Mouse (Mus musculus) liver, adult 2 months (tissue): ENCODE results near the gene Ms4a6c. TPM values are rescaled to one million over a fixed set of nuclear protein-coding genes. Genes with fewer than 3 reads are reported as not detected.

Experiments used
- DNase-seq: peaks from one replicate; pipeline ENCODE4 v3.0.0-alpha.2; 2011; ENCODE audit warnings: low read depth, low spot score; ENCODE audit errors: extremely low read depth
- H3K27ac ChIP-seq: fragments of 200-500 bp; replicated peaks from 2 replicates; pipeline ENCODE4 v1.5.1; 2012; ENCODE audit warnings: low read depth, mild to moderate bottlenecking, control low read depth, inconsistent platforms, low read length; ENCODE audit not compliant: insufficient read depth
- H3K27me3 ChIP-seq: fragments of 200-500 bp; 2 replicates; pipeline ENCODE4 v1.6.1; 2012; ENCODE audit warnings: mild to moderate bottlenecking, moderate library complexity, low read length, inconsistent platforms; ENCODE audit not compliant: control insufficient read depth, insufficient read depth
- H3K36me3 ChIP-seq: fragments of 200-500 bp; 2 replicates; pipeline ENCODE4 v1.6.1; 2012; ENCODE audit warnings: low read length, inconsistent platforms; ENCODE audit not compliant: control insufficient read depth, insufficient read depth
- H3K4me1 ChIP-seq: fragments of 200-500 bp; 2 replicates; pipeline ENCODE4 v1.6.1; 2011; ENCODE audit warnings: low read length; ENCODE audit not compliant: control insufficient read depth, insufficient read depth
- H3K4me3 ChIP-seq: fragments of 200-500 bp; 2 replicates; pipeline ENCODE4 v1.5.1; 2011; ENCODE audit warnings: low read depth, mild to moderate bottlenecking, control low read depth, low read length, moderate library complexity; ENCODE audit not compliant: insufficient read depth
- H3K79me2 ChIP-seq: fragments of 200-500 bp; 2 replicates; pipeline ENCODE4 v1.6.1; 2012; ENCODE audit warnings: inconsistent platforms, mild to moderate bottlenecking, low read length, moderate library complexity; ENCODE audit not compliant: control insufficient read depth, insufficient read depth
- H3K9ac ChIP-seq: fragments of 200-500 bp; 2 replicates; pipeline ENCODE4 v1.6.1; 2012; ENCODE audit warnings: low read depth, mild to moderate bottlenecking, control low read depth, inconsistent platforms, low read length
- CTCF ChIP-seq: fragments of 200-500 bp; IDR thresholded peaks from 2 replicates; pipeline ENCODE4 v1.5.1; 2011; ENCODE audit warnings: low read depth, low read length, control low read depth
- POLR2A ChIP-seq: fragments of 200-500 bp; IDR thresholded peaks from 2 replicates; pipeline ENCODE4 v1.6.1; 2011; ENCODE audit warnings: low read length, control low read depth; ENCODE audit not compliant: insufficient read depth; ENCODE audit errors: extremely low read depth
- WGBS: fragments of 180-500 bp; shearing (Covaris S2); methylation state at CpG from one replicate; pipeline ENCODE4 v1.1.7; 2018; 5-methylcytosine and 5-hydroxymethylcytosine counted together
- polyA plus RNA-seq: library from polyadenylated mRNA; depleted of rRNA; stranded (reverse); fragments of >200 nt; gene quantifications from 2 replicates; pipeline ENCODE4 v1.2.3, GENCODE M21; 2012
- total RNA-seq: library from RNA; depleted of rRNA; stranded (reverse); fragments of >200 nt; gene quantifications from 2 replicates; pipeline ENCODE4 v1.2.3, GENCODE M21; 2014

The Ms4a6c gene
- total and polyA plus RNA-seq, 2 experiments = 1.8 to 6.6 TPM

DNA sequence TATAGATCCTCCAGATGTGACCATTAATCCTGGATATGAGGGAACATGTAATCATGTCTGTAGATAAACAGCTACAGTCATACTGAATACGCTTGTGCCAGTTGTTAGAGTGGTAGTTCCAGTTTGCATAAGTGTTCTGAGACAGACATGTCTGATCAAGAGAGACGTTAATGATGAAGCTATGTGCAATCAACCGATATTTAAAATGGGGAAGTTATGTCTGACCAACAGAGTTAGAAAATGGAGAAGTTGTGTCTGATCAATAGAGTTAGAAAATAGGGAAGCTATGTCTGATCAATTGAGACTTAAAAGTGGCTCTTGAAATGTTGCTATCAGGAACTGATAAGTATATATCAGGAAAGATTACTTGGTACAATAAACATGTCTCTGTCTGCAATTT lies 16.1 kb downstream of the Ms4a6c start:
- Histone ChIP-seq H3K36me3 (no peaks in the 10 kb centered on the region), H3K9ac (no peak overlapping the region), H3K27ac (no peak overlapping the region), H3K79me2 (no peaks in the 10 kb centered on the region), H3K27me3 (no peaks in the 10 kb centered on the region), H3K4me3 (no peak overlapping the region), H3K4me1 (no peaks in the 10 kb centered on the region)
- WGBS = 83% methylated on average over 3 of the region's 3 CpGs
- DNase-seq = no peak
- TF ChIP-seq POLR2A (no peak), CTCF (no peak)

DNA sequence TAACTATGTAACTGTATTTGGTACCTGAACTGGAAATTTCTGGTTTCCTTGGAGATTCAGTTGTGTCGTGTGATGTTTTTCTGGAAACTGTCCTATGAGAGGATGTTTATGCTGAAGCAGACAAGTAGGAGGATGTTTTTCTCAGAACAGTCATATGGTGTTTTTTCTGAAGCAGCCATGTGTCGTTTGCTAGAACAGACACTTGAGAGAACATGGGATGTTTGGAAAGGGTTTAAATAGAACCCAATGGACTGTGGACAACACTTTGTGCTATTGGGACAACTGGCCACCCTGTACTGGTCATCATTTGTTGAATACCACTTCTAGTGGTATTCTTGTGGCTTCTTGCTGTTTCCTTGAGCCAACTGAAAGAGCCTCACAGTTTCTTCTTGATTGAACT lies 16.6 kb downstream of the Ms4a6c start, which contains the start of gene Gm8369:
Gm8369 (plus strand) TSS at position 193 of the 400 bp plus-strand sequence.
- H3K4me1 ChIP-seq = no peaks in the 10 kb centered on the region
- H3K27ac ChIP-seq = no peak within 1 kb of the TSS
- no peaks in the 10 kb centered on the region for H3K36me3 ChIP-seq
- WGBS = 82% methylated on average over 2 of the region's 2 CpGs
- TF ChIP-seq POLR2A = no peak
- no peak for TF ChIP-seq CTCF
- H3K27me3 ChIP-seq = no peaks in the 10 kb centered on the region
- no peak within 1 kb of the TSS for H3K9ac ChIP-seq
- H3K79me2 ChIP-seq = no peaks in the 10 kb centered on the region
- DNase-seq = no peak
- H3K4me3 ChIP-seq = no peak within 1 kb of the TSS

DNA sequence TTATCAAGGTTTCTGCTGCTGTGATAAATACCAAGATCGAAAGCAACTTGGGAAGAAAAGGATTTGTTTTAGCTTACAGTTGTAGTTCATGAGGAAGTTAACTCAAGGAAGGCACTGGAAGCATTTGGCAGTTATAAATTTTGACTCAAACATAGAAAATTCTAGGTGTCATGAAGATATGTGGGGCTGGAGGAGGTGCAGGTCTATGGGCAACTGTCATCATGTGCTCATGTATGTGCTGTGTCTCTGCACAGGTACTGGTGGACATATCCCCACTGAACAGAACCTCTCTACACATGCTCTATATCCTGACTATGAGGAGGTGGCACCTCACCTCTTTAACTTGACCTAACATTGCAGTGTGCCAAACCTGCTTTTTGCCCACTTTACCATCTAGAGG lies 17.4 kb downstream of the Ms4a6c start:
- no peaks in the 10 kb centered on the region for H3K79me2 ChIP-seq
- no peak for TF ChIP-seq CTCF
- TF ChIP-seq POLR2A = no peak
- H3K36me3 ChIP-seq = no peaks in the 10 kb centered on the region
- H3K27me3 ChIP-seq = no peaks in the 10 kb centered on the region
- 82% methylated on average over 1 of the region's 1 CpGs for WGBS
- H3K4me3 ChIP-seq = no peak overlapping the region
- no peak overlapping the region for H3K9ac ChIP-seq
- DNase-seq = no peak
- no peaks in the 10 kb centered on the region for H3K4me1 ChIP-seq
- H3K27ac ChIP-seq = no peak overlapping the region

DNA sequence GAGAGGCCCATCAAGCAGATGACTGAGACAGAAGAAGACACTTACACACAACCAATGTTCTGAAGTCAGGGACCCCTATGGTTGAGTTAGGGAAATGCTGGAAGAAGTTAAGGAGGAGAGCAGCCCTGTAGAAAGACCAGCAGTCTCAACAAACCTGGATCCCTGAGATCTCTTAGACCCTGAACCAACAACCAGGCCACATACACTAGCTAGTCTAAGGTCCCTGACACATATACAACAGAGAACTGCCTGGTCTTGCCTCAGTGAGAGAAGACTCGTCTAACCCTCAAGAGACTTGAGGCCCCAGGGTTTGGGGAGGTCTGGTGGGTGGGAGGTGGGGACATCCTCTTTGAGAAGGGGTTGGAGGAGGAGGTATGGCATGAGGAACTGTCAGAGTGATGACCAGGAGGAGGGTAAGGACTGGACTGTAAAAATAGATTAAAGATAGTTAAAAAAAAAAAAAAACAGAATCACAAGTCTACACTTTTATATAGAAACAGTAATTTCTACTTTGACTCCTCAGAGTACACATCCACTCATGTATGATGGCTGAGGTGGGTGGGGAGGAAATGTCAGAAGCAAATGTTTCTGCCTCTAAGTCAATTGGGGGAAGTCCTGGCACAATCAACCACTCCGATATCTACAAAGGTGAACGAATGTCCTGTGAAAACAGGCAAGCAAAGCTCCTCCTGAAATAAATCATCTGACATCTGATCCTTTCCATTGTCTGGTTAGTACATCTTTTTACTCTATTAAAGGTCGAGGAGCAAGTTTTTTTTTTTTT lies 22.4 kb downstream of the Ms4a6c start:
- Histone ChIP-seq H3K36me3 (no peaks in the 10 kb centered on the region), H3K4me1 (no peaks in the 10 kb centered on the region), H3K79me2 (no peaks in the 10 kb centered on the region), H3K9ac (no peak overlapping the region), H3K27me3 (no peaks in the 10 kb centered on the region), H3K27ac (no peak overlapping the region), H3K4me3 (no peak overlapping the region)
- 75% methylated on average over 4 of the region's 4 CpGs for WGBS
- TF ChIP-seq CTCF (no peak), POLR2A (no peak)
- DNase-seq = no peak

DNA sequence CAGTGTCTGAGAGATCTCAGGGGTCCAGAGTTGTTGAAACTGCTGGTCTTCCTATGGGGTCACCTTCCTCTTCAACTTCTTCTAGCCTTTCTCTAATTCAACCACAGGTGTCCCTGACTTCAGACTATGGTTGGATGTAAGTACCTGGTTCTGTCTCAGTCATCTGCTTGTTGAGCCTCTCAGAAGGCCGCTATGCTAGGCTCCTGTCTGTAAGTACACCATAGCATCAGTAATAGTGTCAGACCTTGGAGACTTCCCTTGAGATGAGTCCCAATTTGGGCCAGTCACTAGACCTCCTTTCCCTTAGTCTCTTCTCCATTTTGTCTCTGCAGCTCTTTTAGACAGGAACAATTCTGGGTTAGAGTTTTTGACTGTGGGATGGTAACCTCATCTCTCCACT lies 23.5 kb downstream of the Ms4a6c start:
- Histone ChIP-seq H3K27ac (no peak overlapping the region), H3K4me3 (no peak overlapping the region), H3K36me3 (no peaks in the 10 kb centered on the region), H3K9ac (no peak overlapping the region), H3K27me3 (no peaks in the 10 kb centered on the region), H3K79me2 (no peaks in the 10 kb centered on the region), H3K4me1 (no peaks in the 10 kb centered on the region)
- no peak for TF ChIP-seq CTCF
- no peak for TF ChIP-seq POLR2A
- no peak for DNase-seq
- WGBS = 86% methylated on average over 1 of the region's 1 CpGs

DNA sequence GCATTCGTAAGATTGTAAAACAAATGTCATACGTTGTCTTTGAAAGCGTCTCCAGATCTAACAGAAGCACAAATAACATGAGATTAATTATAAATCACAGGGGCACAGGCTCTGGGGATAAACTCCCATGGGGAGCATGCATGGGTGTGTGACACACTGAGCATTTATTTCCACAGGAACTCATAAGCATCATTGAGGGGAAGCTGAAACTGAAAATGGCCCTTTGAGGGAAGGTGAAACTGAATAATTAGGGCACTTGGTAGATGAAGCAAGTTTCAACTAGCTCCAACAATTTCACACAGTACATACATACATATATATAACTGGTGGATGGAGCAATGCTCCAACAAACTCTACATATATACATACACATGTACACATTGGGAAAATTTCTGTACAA lies 25.4 kb downstream of the Ms4a6c start:
- no peak for TF ChIP-seq POLR2A
- Histone ChIP-seq H3K4me3 (no peak overlapping the region), H3K4me1 (no peaks in the 10 kb centered on the region), H3K9ac (no peak overlapping the region), H3K36me3 (no peaks in the 10 kb centered on the region), H3K27ac (no peak overlapping the region), H3K27me3 (no peaks in the 10 kb centered on the region), H3K79me2 (no peaks in the 10 kb centered on the region)
- 85% methylated on average over 3 of the region's 3 CpGs for WGBS
- no peak for DNase-seq
